Mouse (Mus musculus) forebrain, embryonic 11.5 days (tissue): ENCODE measurements around the gene Alg14. TPM values are rescaled to one million over a fixed set of nuclear protein-coding genes. Genes with fewer than 3 reads are reported as not detected.

Experiments
- ATAC-seq: fragments of 200-750 bp; cut with Nextera tagmentation; replicated peaks from 2 replicates; pipeline ENCODE4 v1.8.0; 2017; ENCODE audit warnings: moderate TSS enrichment; ENCODE audit not compliant: low FRiP score
- DNase-seq: peaks from one replicate; pipeline ENCODE4 v3.0.0-alpha.2; 2017; ENCODE audit warnings: low spot score
- H3K27ac ChIP-seq: fragments of 300-500 bp; sonication (generic); 2 replicates; pipeline ENCODE4 v1.5.1; 2014; ENCODE audit warnings: low read depth, low read length
- H3K27me3 ChIP-seq: fragments of 300-500 bp; sonication (generic); 2 replicates; pipeline ENCODE4 v1.6.1; 2014; ENCODE audit warnings: mild to moderate bottlenecking, low read length, mixed read lengths; ENCODE audit not compliant: control insufficient read depth, insufficient read depth
- H3K36me3 ChIP-seq: fragments of 300-500 bp; sonication (generic); 2 replicates; pipeline ENCODE4 v1.6.1; 2014; ENCODE audit warnings: mild to moderate bottlenecking, low read length, moderate library complexity, mixed read lengths; ENCODE audit not compliant: control insufficient read depth, insufficient read depth
- H3K4me1 ChIP-seq: fragments of 300-500 bp; sonication (generic); replicated peaks from 2 replicates; pipeline ENCODE4 v1.6.1; 2014; ENCODE audit warnings: low read length, mixed read lengths; ENCODE audit not compliant: control insufficient read depth, insufficient read depth
- H3K4me2 ChIP-seq: fragments of 300-500 bp; sonication (generic); 2 replicates; pipeline ENCODE4 v1.6.1; 2014; ENCODE audit warnings: low read depth, mild to moderate bottlenecking, low read length, moderate library complexity, mixed read lengths; ENCODE audit not compliant: severe bottlenecking
- H3K4me3 ChIP-seq: fragments of 300-500 bp; sonication (generic); 2 replicates; pipeline ENCODE4 v1.5.1; 2014; ENCODE audit warnings: low read depth, low read length
- H3K9ac ChIP-seq: fragments of 300-500 bp; sonication (generic); 2 replicates; pipeline ENCODE4 v1.6.1; 2014; ENCODE audit warnings: low read length
- H3K9me3 ChIP-seq: fragments of 300-500 bp; sonication (generic); 2 replicates; pipeline ENCODE4 v1.6.1; 2016; ENCODE audit warnings: low read length, mixed read lengths; ENCODE audit not compliant: control insufficient read depth
- WGBS: fragments of 180-500 bp; shearing (Covaris S2); extraction: QIAGEN DNeasy Blood & Tissue Kit; methylation state at CpG from one replicate; pipeline ENCODE4 v1.1.7; 2014; 5-methylcytosine and 5-hydroxymethylcytosine counted together
- polyA plus RNA-seq: library from polyadenylated mRNA; unstranded; fragments of >200 nt; fragmentation: Nextera tagmentation; extraction: Ambion mirVana; gene quantifications from 2 replicates; pipeline ENCODE4 v1.2.1, GENCODE M21; 2014

Gene Alg14
- polyA plus RNA-seq, 1 experiment from 2014 or later = 28.9 TPM

DNA sequence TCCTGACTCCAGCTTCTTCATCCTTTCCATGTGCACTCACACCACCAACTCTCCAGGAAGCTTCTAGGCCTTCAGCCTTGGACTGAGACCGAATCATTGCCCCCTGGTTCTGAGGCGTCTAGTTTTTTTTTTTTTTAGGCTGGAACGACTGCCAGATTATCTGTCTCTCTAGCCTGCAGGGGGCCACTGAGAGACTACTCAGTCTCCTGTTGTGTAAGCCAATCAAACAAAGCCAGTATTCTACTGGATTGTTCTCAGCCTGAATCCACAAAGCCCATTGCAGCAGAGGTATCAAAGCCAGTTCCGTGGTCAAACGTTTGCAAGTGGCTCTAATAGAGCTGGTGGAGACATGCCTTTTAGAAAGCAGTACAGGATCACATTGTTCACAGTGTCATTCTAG lies 111.9 kb downstream of the Alg14 start:
- Histone ChIP-seq H3K9me3 (no peaks in the 10 kb centered on the region), H3K4me1 (no peaks in the 10 kb centered on the region), H3K4me3 (no peak overlapping the region), H3K27ac (no peak overlapping the region), H3K4me2 (no peak overlapping the region), H3K36me3 (no peaks in the 10 kb centered on the region), H3K9ac (no peak overlapping the region), H3K27me3 (no peaks in the 10 kb centered on the region)
- DNase-seq = no peak
- no peak for ATAC-seq
- 24% methylated on average over 5 of the region's 5 CpGs for WGBS

DNA sequence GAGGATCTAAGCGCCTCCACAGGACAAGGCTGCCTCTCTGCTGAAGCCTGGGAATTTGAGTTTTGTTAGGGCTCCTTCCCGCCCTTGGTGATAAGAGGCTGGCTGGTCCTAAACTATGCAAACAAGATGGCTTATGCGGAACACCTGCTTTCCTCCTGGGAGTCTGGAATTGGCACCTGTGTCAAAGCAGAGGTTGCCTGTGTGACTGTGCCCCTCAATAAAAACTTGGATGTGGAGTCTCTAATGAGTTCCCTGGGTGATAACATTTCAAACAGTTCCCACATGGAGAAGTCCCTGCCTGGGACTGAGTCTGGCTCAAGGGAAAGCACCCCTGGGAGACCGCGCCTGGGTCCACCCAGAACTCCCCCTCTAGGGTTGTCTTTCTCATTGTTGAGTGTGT lies 113.5 kb downstream of the Alg14 start:
- 81% methylated on average over 5 of the region's 5 CpGs for WGBS
- no peak for DNase-seq
- Histone ChIP-seq H3K27ac (no peak overlapping the region), H3K27me3 (no peaks in the 10 kb centered on the region), H3K9ac (no peak overlapping the region), H3K9me3 (no peaks in the 10 kb centered on the region), H3K4me2 (no peak overlapping the region), H3K4me3 (no peak overlapping the region), H3K36me3 (no peaks in the 10 kb centered on the region), H3K4me1 (no peaks in the 10 kb centered on the region)
- no peak for ATAC-seq

DNA sequence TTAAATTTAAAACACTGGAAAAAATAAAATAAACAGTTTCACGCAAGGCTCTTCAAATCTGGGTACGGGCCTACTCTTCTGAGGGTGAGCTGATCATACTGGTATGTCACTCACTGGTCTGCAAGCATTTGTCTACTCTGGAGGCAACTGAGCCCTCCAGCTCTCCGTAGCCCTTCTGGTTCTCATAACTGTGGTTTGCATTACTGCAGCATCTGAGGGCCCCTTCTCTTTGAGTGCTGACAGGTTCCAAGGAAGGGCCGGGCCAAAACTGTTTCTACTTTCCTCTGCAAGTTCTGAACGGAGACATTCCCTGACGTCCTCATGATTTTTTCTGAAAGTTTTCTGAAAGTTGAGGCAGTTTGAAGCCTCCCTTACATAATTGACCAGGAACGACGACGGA lies 115.8 kb downstream of the Alg14 start:
- ATAC-seq = no peak
- WGBS = 82% methylated on average over 9 of the region's 9 CpGs
- DNase-seq = no peak
- H3K9ac ChIP-seq = no peak overlapping the region
- no peaks in the 10 kb centered on the region for H3K27me3 ChIP-seq
- H3K36me3 ChIP-seq = no peaks in the 10 kb centered on the region
- no peak overlapping the region for H3K27ac ChIP-seq
- H3K4me3 ChIP-seq = no peak overlapping the region
- no peak overlapping the region for H3K4me2 ChIP-seq
- no peaks in the 10 kb centered on the region for H3K9me3 ChIP-seq
- H3K4me1 ChIP-seq = no peaks in the 10 kb centered on the region

DNA sequence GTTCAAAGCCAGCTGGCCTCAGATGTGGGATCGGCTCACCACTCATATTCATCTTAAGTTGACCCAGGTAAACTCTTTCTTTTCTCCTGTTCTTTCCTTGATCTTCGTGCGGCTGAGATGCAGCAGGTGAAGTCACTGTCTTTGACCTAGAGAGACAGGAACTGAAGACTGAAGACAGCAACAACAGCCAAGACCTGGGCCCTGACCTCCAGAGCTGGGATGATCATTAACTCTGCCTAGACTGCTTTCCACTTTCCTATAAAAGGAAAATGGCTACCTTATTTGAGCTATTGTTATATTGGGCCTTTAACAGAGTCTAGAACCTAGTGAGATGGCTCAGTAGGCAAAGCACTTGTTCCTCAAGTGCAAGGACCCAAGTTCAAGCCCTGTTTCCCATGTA lies 116.8 kb downstream of the Alg14 start:
- ATAC-seq = no peak

DNA sequence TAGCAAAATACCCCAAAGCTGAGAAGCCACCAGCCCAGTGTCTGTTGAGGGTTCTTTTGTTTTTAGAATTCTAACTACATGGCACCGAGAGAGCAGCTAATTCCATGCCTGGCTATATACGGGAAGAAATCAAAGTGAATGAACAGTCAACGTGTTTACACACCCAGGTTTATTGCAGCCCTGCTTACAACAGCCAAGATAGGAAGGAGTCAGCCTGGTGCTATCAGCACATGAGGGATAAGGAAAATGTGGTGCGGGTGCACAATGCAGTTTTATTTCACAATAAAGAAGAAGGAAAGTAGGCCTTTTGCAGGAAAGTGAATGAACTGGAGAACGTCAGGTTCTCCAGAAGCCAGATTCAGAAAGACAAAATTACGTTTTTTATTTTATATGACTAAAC lies 119.9 kb downstream of the Alg14 start:
- H3K27ac ChIP-seq = no peak overlapping the region
- H3K4me3 ChIP-seq = no peak overlapping the region
- H3K4me1 ChIP-seq = no peaks in the 10 kb centered on the region
- H3K9me3 ChIP-seq = no peaks in the 10 kb centered on the region
- H3K27me3 ChIP-seq = no peaks in the 10 kb centered on the region
- DNase-seq (no peak), ATAC-seq (no peak)
- H3K9ac ChIP-seq = no peak overlapping the region
- H3K4me2 ChIP-seq = no peak overlapping the region
- H3K36me3 ChIP-seq = no peaks in the 10 kb centered on the region
- WGBS = 88% methylated on average over 6 of the region's 6 CpGs

More for the DNA sequence above, 116.8 kb downstream of the Alg14 start:
- no peak overlapping the region for H3K4me3 ChIP-seq
- H3K27me3 ChIP-seq = no peaks in the 10 kb centered on the region
- H3K4me1 ChIP-seq = no peaks in the 10 kb centered on the region
- no peak overlapping the region for H3K4me2 ChIP-seq
- no peaks in the 10 kb centered on the region for H3K36me3 ChIP-seq
- H3K9me3 ChIP-seq = no peaks in the 10 kb centered on the region
- no peak for DNase-seq
- H3K9ac ChIP-seq = no peak overlapping the region
- 91% methylated on average over 3 of the region's 3 CpGs for WGBS
- H3K27ac ChIP-seq = no peak overlapping the region

Other genes with a start within 250 kb of the Alg14 start
- gene Rwdd3, start 120.1 kb upstream of the Alg14 start, polyA plus RNA-seq = 4.0 and 5.1 TPM in 2 replicates
- 2.1 and 3.1 TPM in 2 replicates for gene Tmem56, start 8.7 kb upstream of the Alg14 start, polyA plus RNA-seq
- 954 and 974 TPM in 2 replicates for gene Cnn3, start 134.7 kb downstream of the Alg14 start, polyA plus RNA-seq
- gene Slc44a3, start 240.6 kb downstream of the Alg14 start, polyA plus RNA-seq = 0.83 and 1.0 TPM in 2 replicates